Mouse (Mus musculus) pancreas, adult 10 weeks (tissue): ENCODE data around the gene Mertk. TPM values are rescaled to one million over a fixed set of nuclear protein-coding genes. Genes with fewer than 3 reads are reported as not detected.

Source experiments
- polyA plus RNA-seq: library from polyadenylated mRNA; stranded (reverse); fragments of 350-450 nt; fragmentation: Illumina TruSeq; extraction: RNeasy Lipid Tissue Mini Kit (QIAGEN cat#74804); gene quantifications from one replicate; pipeline ENCODE4 v1.2.3, GENCODE M21; 2015; ENCODE audit warnings: low read depth, low replicate concordance; ENCODE audit not compliant: insufficient read depth

The Mertk gene
- polyA plus RNA-seq = 4.1 TPM

DNA sequence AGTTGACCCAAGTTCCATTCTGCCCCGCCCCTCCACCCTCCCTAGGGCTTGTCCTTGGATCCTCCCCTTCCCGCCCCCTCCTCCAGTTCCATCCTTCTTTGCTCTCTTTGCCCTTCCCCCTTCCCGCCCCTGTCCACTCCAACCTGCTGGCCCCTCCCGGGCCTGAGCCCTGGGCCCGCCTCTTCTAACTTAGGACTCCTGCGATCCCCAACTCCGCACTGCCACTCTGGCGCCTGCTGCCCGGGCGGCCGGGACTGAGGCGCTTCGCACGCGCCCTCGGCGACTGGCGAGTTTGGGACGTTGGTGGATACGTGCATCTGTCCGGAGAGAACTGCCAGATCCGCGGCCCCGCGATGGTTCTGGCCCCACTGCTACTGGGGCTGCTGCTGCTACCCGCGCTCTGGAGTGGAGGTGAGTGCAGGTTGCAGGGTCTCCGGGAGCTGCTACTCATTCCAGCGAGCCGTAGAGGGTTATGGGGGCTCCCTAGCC is at the start of gene Mertk:
Gene Mertk (plus strand): TSS at position 264 of the 489 bp plus-strand sequence.

DNA sequence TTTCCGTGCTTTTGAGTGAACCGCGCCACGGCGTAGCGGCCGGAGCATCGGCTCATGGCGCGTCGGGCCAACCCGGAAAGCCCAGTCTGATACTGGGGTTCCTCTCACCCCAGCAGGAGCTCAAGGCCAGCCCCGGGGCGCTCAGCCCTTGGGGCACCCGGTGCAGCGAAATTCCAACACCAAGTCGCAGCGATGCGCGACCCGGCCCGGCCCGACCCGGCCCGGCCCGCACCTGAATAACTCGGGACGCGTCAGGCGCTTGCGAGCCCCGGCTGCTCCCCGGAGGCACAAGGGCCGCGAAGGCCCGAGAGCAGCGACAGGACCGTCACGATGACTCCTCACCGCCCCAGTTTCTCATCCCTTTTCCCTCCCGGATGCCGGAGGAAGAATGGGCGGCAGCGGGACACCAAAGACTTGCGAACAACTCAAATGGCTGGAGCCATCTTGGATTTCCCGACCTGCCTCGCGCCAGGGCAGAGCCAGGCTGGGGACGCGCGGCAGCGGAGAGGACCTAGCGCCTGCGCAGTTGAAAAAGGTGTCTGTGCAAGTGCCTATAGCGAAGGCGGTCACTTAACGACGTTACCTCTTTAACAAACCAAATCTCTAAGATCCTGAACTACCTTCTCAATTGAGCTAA is 11.7 kb upstream of the Mertk start, which contains the start of gene Anapc1:
Gene Anapc1 (minus strand): TSS at position 471 of the 637 bp plus-strand sequence.

DNA sequence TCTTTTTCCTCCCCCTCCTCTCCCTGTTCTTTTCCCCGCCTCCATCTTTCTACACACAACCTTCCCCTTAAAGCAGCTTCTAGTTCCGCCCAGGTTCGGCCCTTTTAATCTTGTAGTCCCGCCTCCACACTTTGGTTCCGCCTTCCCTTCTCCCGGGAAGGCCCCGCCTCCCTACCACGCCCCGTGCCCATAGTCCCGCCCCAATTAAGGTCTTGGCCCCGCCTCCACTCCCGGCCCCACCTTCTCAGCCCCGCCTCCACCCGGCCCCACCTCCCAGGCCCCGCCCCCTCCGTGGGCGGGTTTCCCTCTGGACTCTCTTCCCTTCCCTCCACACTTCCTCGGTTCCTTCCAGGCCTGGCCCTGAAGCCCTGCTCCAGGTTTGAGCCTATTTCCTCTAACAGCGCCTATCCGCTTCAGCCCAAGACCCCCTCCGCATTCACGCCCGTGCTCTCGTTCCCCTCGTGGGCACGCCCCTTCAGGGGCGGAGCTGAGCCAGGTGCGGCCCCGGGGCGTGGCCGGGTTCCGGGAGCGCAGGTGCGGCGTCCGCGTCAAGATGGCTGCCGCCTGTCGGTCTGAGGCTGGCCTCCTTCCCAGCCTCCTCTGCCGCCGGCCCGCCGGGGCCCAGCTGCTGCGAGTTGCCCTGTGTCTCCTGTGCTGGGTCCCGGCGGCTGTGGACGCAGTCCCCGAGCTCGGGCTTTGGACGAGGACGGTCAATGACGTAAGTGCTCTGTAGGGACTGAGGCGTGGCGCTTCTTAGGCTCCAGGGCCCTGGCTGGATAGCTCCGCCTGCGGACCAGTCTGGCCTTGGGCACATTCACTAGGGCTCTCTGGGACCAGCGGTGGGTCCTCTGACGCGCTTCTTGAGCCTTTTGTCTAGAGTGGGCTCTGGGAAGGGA is 119.3 kb downstream of the Mertk start, which contains the start of gene Tmem87b:
Gene Tmem87b (plus strand): TSS at position 333 of the 896 bp plus-strand sequence.

Other genes with a start within 250 kb of the Mertk start
- not detected for gene Spdye4c, start 107.7 kb upstream of the Mertk start, polyA plus RNA-seq
- gene Anapc1, start 11.6 kb upstream of the Mertk start, polyA plus RNA-seq = 20.5 TPM
- 10.0 TPM for gene Tmem87b, start 119.2 kb downstream of the Mertk start, polyA plus RNA-seq
- 0.46 TPM for gene Fbln7, start 164.0 kb downstream of the Mertk start, polyA plus RNA-seq
- gene Zc3h8, start 245.1 kb downstream of the Mertk start, polyA plus RNA-seq = 1.7 TPM